Mouse (Mus musculus): ENCODE data around the gene Pth. TPM values are rescaled to one million over a fixed set of nuclear protein-coding genes. Genes with fewer than 3 reads are reported as not detected.

The Pth gene
- total RNA-seq, 2 experiments from 2014 or later: not detected

- no peak for ATAC-seq (replicated peaks; ENCODE audit: poor library complexity, severe bottlenecking)
These were observed 41.1 kb downstream of the Pth start for GRCm38 (mm10) chr7:113347271-113347670.

Other genes with a start within 250 kb of the Pth start
- 6.0 and 6.9 TPM in 2 replicates for gene Arntl, start 181.1 kb downstream of the Pth start, total RNA-seq (2014; fragmentation: Nextera tagmentation)
- gene Arntl, start 181.1 kb downstream of the Pth start, total RNA-seq (2017): 11.8 TPM in 2 replicates
- 16.3 and 28.3 TPM in 2 replicates for gene Btbd10, start 19.2 kb downstream of the Pth start, total RNA-seq (2014; fragmentation: Nextera tagmentation)
- gene Btbd10, start 19.2 kb downstream of the Pth start, total RNA-seq (2017): 25.2 and 26.0 TPM in 2 replicates
- gene Far1, start 125.3 kb upstream of the Pth start, total RNA-seq (2014; fragmentation: Nextera tagmentation): 91.1 and 97.2 TPM in 2 replicates
- 111 and 125 TPM in 2 replicates for gene Far1, start 125.3 kb upstream of the Pth start, total RNA-seq (2017)

All from granulocyte monocyte progenitor cell, adult 5-6 weeks (primary cell).